Mouse (Mus musculus) myocyte (in vitro differentiated cells): ENCODE results near the gene Slc22a23.

ENCODE experiments used
- POLR2A ChIP-seq: IDR thresholded peaks from one replicate; pipeline ENCODE4 v1.6.1; 2011; ENCODE audit warnings: low read depth, mild to moderate bottlenecking, control low read depth, moderate library complexity; ENCODE audit not compliant: insufficient read length
- POLR2AphosphoS2 ChIP-seq: IDR thresholded peaks from one replicate; pipeline ENCODE4 v1.6.1; 2011; ENCODE audit warnings: low read depth, control low read depth; ENCODE audit not compliant: insufficient read length
- USF1 ChIP-seq: IDR thresholded peaks from one replicate; pipeline ENCODE4 v1.6.1; 2011; ENCODE audit warnings: low read depth, mild to moderate bottlenecking, control low read depth, moderate library complexity

GRCm38 (mm10) chr13:34235056-34235455, 109.9 kb downstream of the Slc22a23 start:
- no peak for TF ChIP-seq USF1
- no peak for TF ChIP-seq POLR2A
- no peak for TF ChIP-seq POLR2AphosphoS2
